Mouse (Mus musculus): ENCODE measurements at regions not wholly inside any gene's neighbourhood (a gene's known extent, or its start where the extent isn't known, plus 50 kb on each side); places are given as distances from the start of the nearest gene placed in this dataset.

DNA sequence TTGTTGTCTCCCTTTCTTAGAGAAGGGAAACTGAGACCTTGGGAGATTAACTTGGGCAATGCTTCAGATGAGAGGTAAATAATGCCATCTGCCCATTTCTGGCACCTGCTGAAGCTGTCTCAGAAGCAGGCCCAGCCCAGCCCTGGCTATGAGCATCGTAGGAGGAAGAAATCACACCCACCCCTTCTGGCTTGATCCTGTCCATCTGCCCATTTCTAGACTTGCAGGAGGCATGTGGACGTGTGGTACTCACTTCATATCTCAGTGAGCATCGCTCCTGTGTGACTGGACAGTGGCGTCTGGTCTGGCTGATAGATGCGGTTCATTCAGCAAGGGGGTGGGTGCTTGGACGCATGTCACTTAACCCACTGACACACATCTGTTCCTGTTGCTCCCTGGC is 146.0 kb downstream of the H2afy start:
- TF ChIP-seq EP300 (IDR thresholded peaks at IDR 0.05) (no peak), CTCF (IDR thresholded peaks at IDR 0.05) (no peak)

Data from lung, postnatal 0 days (tissue).